Mouse (Mus musculus): Measurements from ENCODE around the gene Cth.

- TF ChIP-seq CTCF (IDR thresholded peaks at IDR 0.05) (no peak), EP300 (IDR thresholded peaks at IDR 0.05; ENCODE audit: insufficient read depth, low read depth, low read length) (no peak)
These were observed 1.5 kb downstream of the Cth start for GRCm38 (mm10) chr3:157923268-157923835.

Data from heart, adult 2 months (tissue).